Mouse (Mus musculus): ENCODE data around the gene Plpp7.

DNA sequence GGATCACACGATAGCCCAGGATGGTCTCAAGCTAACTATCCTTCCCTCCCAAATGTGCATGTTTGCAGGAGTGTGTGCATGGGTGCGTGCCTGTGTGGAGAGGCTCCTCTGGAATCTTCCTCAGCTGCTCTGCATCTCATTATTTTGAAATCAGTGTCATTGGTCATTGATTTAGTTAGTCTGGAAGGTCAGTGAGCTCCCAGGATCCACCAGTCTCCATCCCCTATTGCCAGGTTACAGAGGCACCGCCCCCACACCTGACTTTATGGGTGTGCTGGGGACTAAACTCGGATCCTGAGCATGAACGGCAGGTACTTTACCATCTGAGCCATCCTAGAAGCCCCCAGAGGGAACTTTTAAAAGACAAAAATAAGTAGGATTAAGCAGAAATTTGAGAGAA lies 7.6 kb downstream of the Plpp7 start:
- TF ChIP-seq CTCF (IDR thresholded peaks at IDR 0.05; ENCODE audit: extremely low read depth, insufficient read depth, insufficient read length, insufficient replicate concordance): no peak
- no peak for TF ChIP-seq POLR2A (IDR thresholded peaks at IDR 0.05; ENCODE audit: low read depth, low read length)
